Mouse (Mus musculus) embryonic facial prominence, embryonic 13.5 days (tissue): ENCODE measurements around the gene Rfc5. TPM values are rescaled to one million over a fixed set of nuclear protein-coding genes. Genes with fewer than 3 reads are reported as not detected.
"Not testable (repeated sequence)": the region's sequence is repeated elsewhere in the genome, so short reads cannot be mapped to it uniquely, and the experiment has no call there.

Experiments
- ATAC-seq: fragments of 200-750 bp; cut with Nextera tagmentation; 2 replicates; pipeline ENCODE4 v1.8.0; 2017; ENCODE audit warnings: low read depth; ENCODE audit not compliant: insufficient number of reproducible peaks, insufficient read depth, low FRiP score, low TSS enrichment
- H3K27ac ChIP-seq: fragments of 300-500 bp; sonication (generic); 2 replicates; pipeline ENCODE4 v1.5.1; 2015; ENCODE audit warnings: moderate library complexity, mild to moderate bottlenecking, inconsistent platforms
- H3K27me3 ChIP-seq: fragments of 300-500 bp; sonication (generic); 2 replicates; pipeline ENCODE4 v1.6.1; 2015; ENCODE audit warnings: mild to moderate bottlenecking, inconsistent platforms
- H3K36me3 ChIP-seq: fragments of 300-500 bp; sonication (generic); 2 replicates; pipeline ENCODE4 v1.6.1; 2015; ENCODE audit warnings: mild to moderate bottlenecking, inconsistent platforms
- H3K4me1 ChIP-seq: fragments of 300-500 bp; sonication (generic); 2 replicates; pipeline ENCODE4 v1.6.1; 2015; ENCODE audit warnings: inconsistent platforms
- H3K4me2 ChIP-seq: fragments of 300-500 bp; sonication (generic); 2 replicates; pipeline ENCODE4 v1.6.1; 2015; ENCODE audit warnings: moderate library complexity, mild to moderate bottlenecking, inconsistent platforms
- H3K4me3 ChIP-seq: fragments of 300-500 bp; sonication (generic); 2 replicates; pipeline ENCODE4 v1.5.1; 2015; ENCODE audit warnings: mild to moderate bottlenecking, inconsistent platforms
- H3K9ac ChIP-seq: fragments of 300-500 bp; sonication (generic); 2 replicates; pipeline ENCODE4 v1.6.1; 2015; ENCODE audit warnings: mild to moderate bottlenecking, inconsistent platforms
- H3K9me3 ChIP-seq: fragments of 300-500 bp; sonication (generic); 2 replicates; pipeline ENCODE4 v1.6.1; 2016; ENCODE audit warnings: inconsistent platforms
- WGBS: fragments of 180-500 bp; shearing (Covaris S2); methylation state at CpG from one replicate; pipeline ENCODE4 v1.1.7; 2015; ENCODE audit warnings: mixed read lengths; 5-methylcytosine and 5-hydroxymethylcytosine counted together
- polyA plus RNA-seq: library from polyadenylated mRNA; unstranded; fragments of >200 nt; fragmentation: Nextera tagmentation; extraction: Ambion mirVana; gene quantifications from 2 replicates; pipeline ENCODE4 v1.2.1, GENCODE M21; 2015

Gene Rfc5
- polyA plus RNA-seq, 1 experiment from 2014 or later: 87.7 TPM

DNA sequence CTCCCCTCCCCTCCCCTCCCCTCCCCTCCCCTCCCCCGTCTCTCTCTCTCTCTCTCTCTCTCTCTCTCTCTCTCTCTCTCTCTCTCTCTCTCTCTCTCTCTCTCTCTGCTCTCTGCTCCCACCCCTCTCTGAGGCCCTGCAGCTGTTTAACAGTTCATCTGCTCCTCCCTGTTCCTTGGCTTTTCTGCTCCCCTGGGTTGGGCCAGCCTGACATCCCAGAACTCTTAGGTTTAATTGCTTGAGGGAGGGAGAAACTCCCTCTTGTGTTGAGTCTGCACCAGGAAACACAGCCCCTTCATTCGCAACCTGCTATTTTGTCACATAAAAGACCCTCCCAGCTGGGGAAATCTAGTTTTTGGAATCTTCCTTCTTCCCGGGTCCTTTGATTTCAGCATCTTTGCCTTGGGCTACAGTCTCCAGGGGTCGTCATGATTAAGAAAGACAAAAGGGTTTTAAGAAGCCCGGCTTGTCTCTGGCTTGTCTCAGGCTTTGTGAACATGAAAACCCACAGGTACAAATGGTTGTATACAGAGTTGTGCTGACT, 9.2 kb upstream of the Rfc5 start:
- Histone ChIP-seq H3K36me3 (no peaks in the 10 kb centered on the region), H3K9me3 (no peaks in the 10 kb centered on the region; the same call in 1 of the 2 replicates), H3K4me3 (no peak overlapping the region), H3K4me2 (no peak overlapping the region), H3K9ac (no peak overlapping the region), H3K27ac (no peak overlapping the region), H3K4me1 (0 out of 2 replicates have a peak, but pooled peaks cover 5% of the 10 kb centered on the region), H3K27me3 (no peaks in the 10 kb centered on the region)
- WGBS: 6% methylated on average over 4 of the region's 5 CpGs
- ATAC-seq: no peak

GRCm38 (mm10) chr5:117397371-117397770, 8.5 kb upstream of the Rfc5 start:
- Histone ChIP-seq H3K36me3 (no peaks in the 10 kb centered on the region), H3K9ac (no peak overlapping the region), H3K9me3 (no peaks in the 10 kb centered on the region; the same call in 1 of the 2 replicates), H3K27me3 (no peaks in the 10 kb centered on the region), H3K27ac (no peak overlapping the region), H3K4me1 (0 out of 2 replicates have a peak, but pooled peaks cover 5% of the 10 kb centered on the region), H3K4me2 (no peak overlapping the region), H3K4me3 (no peak overlapping the region)
- 75% methylated on average over 6 of the region's 6 CpGs for WGBS
- no peak for ATAC-seq

- no peak overlapping the region for H3K4me2 ChIP-seq
- no peaks in the 10 kb centered on the region for H3K27me3 ChIP-seq
- no peaks in the 10 kb centered on the region; the same call in 1 of the 2 replicates for H3K9me3 ChIP-seq
- no peaks in the 10 kb centered on the region for H3K36me3 ChIP-seq
- no peak overlapping the region for H3K27ac ChIP-seq
- H3K9ac ChIP-seq: no peak overlapping the region
- H3K4me1 ChIP-seq: 0 out of 2 replicates have a peak, but pooled peaks cover 5% of the 10 kb centered on the region
- no peak for ATAC-seq
- H3K4me3 ChIP-seq: no peak overlapping the region
- 59% methylated on average over 6 of the region's 6 CpGs for WGBS
Measured at GRCm38 (mm10) chr5:117396596-117397014, 7.8 kb upstream of the Rfc5 start.

DNA sequence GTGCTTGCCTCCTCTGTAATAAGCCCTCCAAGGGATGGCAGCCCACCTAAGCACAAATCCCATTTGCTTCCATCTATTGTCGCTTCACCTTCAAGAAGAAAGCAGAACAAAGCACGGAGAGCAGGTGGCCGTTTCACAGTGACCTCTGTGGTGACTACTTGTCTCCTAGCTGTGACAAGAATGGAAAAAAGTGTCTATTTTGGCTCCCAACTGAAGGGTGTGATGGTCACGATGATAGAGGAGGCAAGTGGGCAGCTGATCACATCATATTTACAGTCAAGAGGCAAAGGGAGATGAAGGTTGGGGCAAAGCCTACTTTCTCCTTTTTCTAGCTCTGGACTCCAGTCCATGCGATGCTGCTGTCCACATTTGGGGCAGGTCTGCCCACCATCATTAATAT, 7.0 kb upstream of the Rfc5 start:
- Histone ChIP-seq H3K9me3 (no peaks in the 10 kb centered on the region; the same call in 1 of the 2 replicates), H3K4me3 (no peak overlapping the region), H3K36me3 (no peaks in the 10 kb centered on the region), H3K27ac (no peak overlapping the region), H3K4me2 (no peak overlapping the region), H3K27me3 (no peaks in the 10 kb centered on the region), H3K9ac (no peak overlapping the region), H3K4me1 (0 out of 2 replicates have a peak, but pooled peaks cover 5% of the 10 kb centered on the region)
- WGBS: 92% methylated on average over 5 of the region's 5 CpGs
- no peak for ATAC-seq

GRCm38 (mm10) chr5:117390895-117391294, 2.0 kb upstream of the Rfc5 start:
- Histone ChIP-seq H3K36me3 (peaks cover 5% of the 10 kb centered on the region), H3K9me3 (no peaks in the 10 kb centered on the region; the same call in 1 of the 2 replicates), H3K9ac (no peak overlapping the region), H3K27ac (no peak overlapping the region), H3K27me3 (no peaks in the 10 kb centered on the region), H3K4me3 (no peak overlapping the region), H3K4me2 (no peak overlapping the region), H3K4me1 (peaks cover 12% of the 10 kb centered on the region)
- no peak for ATAC-seq
- WGBS: 86% methylated on average over 1 of the region's 1 CpGs

GRCm38 (mm10) chr5:117388296-117388751, 523 bp downstream of the Rfc5 start:
- Histone ChIP-seq H3K4me3 (peak overlapping the region; percentile 86), H3K4me2 (peak overlapping the region; percentile 78), H3K36me3 (peaks cover 30% of the 10 kb centered on the region), H3K27me3 (no peaks in the 10 kb centered on the region), H3K9me3 (no peaks in the 10 kb centered on the region; the same call in 1 of the 2 replicates), H3K27ac (0 out of 2 replicates have a peak overlapping the region, but pooled peaks have one; percentile 28), H3K9ac (peak overlapping the region; percentile 93), H3K4me1 (peaks cover 12% of the 10 kb centered on the region)
- WGBS: 9% methylated on average over 16 of the region's 16 CpGs
- 0 out of 2 replicates have a peak, but pooled peaks have one; percentile 2 for ATAC-seq

GRCm38 (mm10) chr5:117383198-117383597, 5.6 kb downstream of the Rfc5 start:
- 78% methylated on average over 12 of the region's 12 CpGs for WGBS
- peaks cover 79% of the 10 kb centered on the region for H3K36me3 ChIP-seq
- no peak overlapping the region for H3K9ac ChIP-seq
- no peak overlapping the region for H3K27ac ChIP-seq
- H3K27me3 ChIP-seq: no peaks in the 10 kb centered on the region
- H3K4me3 ChIP-seq: no peak overlapping the region
- no peak for ATAC-seq
- peaks cover 10% of the 10 kb centered on the region for H3K4me1 ChIP-seq
- H3K9me3 ChIP-seq: no peaks in the 10 kb centered on the region
- H3K4me2 ChIP-seq: no peak overlapping the region

GRCm38 (mm10) chr5:117381785-117382184, 7.1 kb downstream of the Rfc5 start:
- Histone ChIP-seq H3K36me3 (peaks cover 89% of the 10 kb centered on the region), H3K9me3 (no peaks in the 10 kb centered on the region), H3K4me3 (no peak overlapping the region), H3K27ac (no peak overlapping the region), H3K4me1 (no peaks in the 10 kb centered on the region), H3K9ac (no peak overlapping the region), H3K27me3 (no peaks in the 10 kb centered on the region), H3K4me2 (no peak overlapping the region)
- no peak for ATAC-seq
- WGBS: 81% methylated on average over 7 of the region's 7 CpGs

DNA sequence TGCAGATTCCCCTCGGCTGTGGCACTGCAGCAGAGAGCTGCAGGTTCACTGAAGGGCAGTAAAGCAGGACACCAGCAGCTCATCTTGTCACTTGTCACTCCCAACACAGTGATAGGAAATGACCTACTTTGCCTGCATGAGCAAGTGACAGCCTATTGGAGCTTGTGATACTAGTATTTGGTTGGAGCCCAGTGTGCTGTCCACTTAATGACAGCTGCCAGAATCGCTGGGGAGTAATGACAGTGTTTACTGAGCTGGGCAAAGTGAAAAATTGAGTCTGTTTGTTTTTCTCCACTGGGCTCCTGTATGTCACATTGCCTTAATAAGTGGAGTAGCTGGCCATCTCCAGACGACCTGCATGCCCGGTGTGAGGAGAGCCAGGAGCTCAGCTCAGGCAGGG, 8.6 kb downstream of the Rfc5 start:
- H3K9ac ChIP-seq: no peak overlapping the region
- ATAC-seq: no peak
- no peaks in the 10 kb centered on the region for H3K4me1 ChIP-seq
- peaks cover 92% of the 10 kb centered on the region for H3K36me3 ChIP-seq
- no peak overlapping the region for H3K27ac ChIP-seq
- H3K4me2 ChIP-seq: no peak overlapping the region
- H3K9me3 ChIP-seq: no peaks in the 10 kb centered on the region
- no peaks in the 10 kb centered on the region for H3K27me3 ChIP-seq
- no peak overlapping the region for H3K4me3 ChIP-seq
- 84% methylated on average over 4 of the region's 4 CpGs for WGBS

GRCm38 (mm10) chr5:117377731-117378130, 11.1 kb downstream of the Rfc5 start:
- not testable (repeated sequence) for H3K27me3 ChIP-seq, H3K9ac ChIP-seq, H3K4me3 ChIP-seq, H3K4me1 ChIP-seq, ATAC-seq, H3K4me2 ChIP-seq, H3K27ac ChIP-seq, H3K9me3 ChIP-seq
- 96% methylated on average over 14 of the region's 14 CpGs for WGBS
- H3K36me3 ChIP-seq: peaks cover 91% of the 10 kb centered on the region

- Histone ChIP-seq H3K4me2 (no peak overlapping the region), H3K27ac (no peak overlapping the region), H3K9me3 (no peaks in the 10 kb centered on the region), H3K4me1 (no peaks in the 10 kb centered on the region), H3K9ac (no peak overlapping the region), H3K27me3 (no peaks in the 10 kb centered on the region), H3K36me3 (peaks cover 91% of the 10 kb centered on the region), H3K4me3 (no peak overlapping the region)
- ATAC-seq: no peak
- WGBS: 74% methylated on average over 11 of the region's 11 CpGs
Measured at GRCm38 (mm10) chr5:117376331-117376761, 12.5 kb downstream of the Rfc5 start.

- Histone ChIP-seq H3K36me3 (peaks cover 91% of the 10 kb centered on the region), H3K4me3 (no peak overlapping the region)
Measured at GRCm38 (mm10) chr5:117374372-117375049, 14.3 kb downstream of the Rfc5 start.

More at GRCm38 (mm10) chr5:117374372-117375049, 14.3 kb downstream of the Rfc5 start:
- no peak for ATAC-seq
- no peak overlapping the region for H3K27ac ChIP-seq
- no peaks in the 10 kb centered on the region for H3K27me3 ChIP-seq
- no peak overlapping the region for H3K4me2 ChIP-seq
- H3K9ac ChIP-seq: no peak overlapping the region
- 88% methylated on average over 7 of the region's 7 CpGs for WGBS
- H3K4me1 ChIP-seq: no peaks in the 10 kb centered on the region
- H3K9me3 ChIP-seq: no peaks in the 10 kb centered on the region
